Mouse (Mus musculus): Measurements from ENCODE around the gene Gm3106. TPM values are rescaled to one million over a fixed set of nuclear protein-coding genes. Genes with fewer than 3 reads are reported as not detected.
"Not testable (repeated sequence)": the region's sequence is repeated elsewhere in the genome, so short reads cannot be mapped to it uniquely, and the experiment has no call there.

The Gm3106 gene
- not detected in 2 replicates for polyA plus RNA-seq (2016; fragmentation: Nextera tagmentation; extraction: Ambion mirVana)

DNA sequence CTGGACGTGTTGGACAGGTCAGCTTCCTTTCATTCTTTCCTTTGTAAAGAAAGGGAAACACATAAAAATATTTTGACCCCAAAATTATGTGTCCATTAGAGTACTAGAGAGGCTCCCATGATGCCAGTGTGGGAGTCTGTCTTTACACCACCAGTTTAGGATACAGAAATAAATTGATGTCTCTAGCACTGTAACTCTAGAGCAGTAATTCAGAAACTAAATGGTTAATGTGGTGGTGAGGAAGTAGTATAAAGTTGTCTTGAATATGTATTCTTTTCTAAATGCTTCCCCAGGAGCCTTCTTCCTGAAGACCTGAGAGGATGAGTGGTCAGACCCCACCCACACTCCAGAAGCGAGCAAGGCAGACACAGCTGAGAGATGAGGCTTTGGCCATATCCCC is at the start of gene Gm3106:
Gene Gm3106, plus strand, starts transcription at position 301 of the 400 bp plus-strand sequence.
- H3K36me3 ChIP-seq; H3K4me1 ChIP-seq; H3K27me3 ChIP-seq; H3K4me3 ChIP-seq; H3K27ac ChIP-seq; ATAC-seq (ENCODE audit: insufficient number of reproducible peaks, insufficient read depth, low FRiP score, low TSS enrichment); H3K4me2 ChIP-seq (replicated peaks); H3K9me3 ChIP-seq; H3K9ac ChIP-seq: not testable (repeated sequence)
- WGBS, result no CpG with 5 or more reads among the region's 2 CpGs

Other genes starting within 250 kb of the Gm3106 start
- not detected in 2 replicates for gene BC061212, start 147.5 kb upstream of the Gm3106 start, polyA plus RNA-seq (2016; fragmentation: Nextera tagmentation; extraction: Ambion mirVana)
- gene Gm6351, start 141.6 kb upstream of the Gm3106 start, polyA plus RNA-seq (2016; fragmentation: Nextera tagmentation; extraction: Ambion mirVana), result not detected in 2 replicates
- gene A430089I19Rik, start 88.8 kb downstream of the Gm3106 start, polyA plus RNA-seq (2016; fragmentation: Nextera tagmentation; extraction: Ambion mirVana), result not detected in 2 replicates
- not detected in 2 replicates for gene Gm6502, start 96.4 kb downstream of the Gm3106 start, polyA plus RNA-seq (2016; fragmentation: Nextera tagmentation; extraction: Ambion mirVana)
- not detected in 2 replicates for gene AA792892, start 121.7 kb downstream of the Gm3106 start, polyA plus RNA-seq (2016; fragmentation: Nextera tagmentation; extraction: Ambion mirVana)
- not detected in 2 replicates for gene Gm7682, start 227.8 kb downstream of the Gm3106 start, polyA plus RNA-seq (2016; fragmentation: Nextera tagmentation; extraction: Ambion mirVana)